Mouse (Mus musculus): ENCODE results near the gene Klc4. TPM values are rescaled to one million over a fixed set of nuclear protein-coding genes. Genes with fewer than 3 reads are reported as not detected.
A peak's percentile ranks its signal among the peaks of the same experiment; 100 is the strongest.

Gene Klc4
- polyA plus RNA-seq, 1 experiment from 2014 or later: 15.8 TPM

- no peaks in the 10 kb centered on the region for H3K27me3 ChIP-seq (replicated peaks; ENCODE audit: control insufficient read depth, insufficient read depth, low read length)
- H3K4me2 ChIP-seq (ENCODE audit: low read depth, low read length): no peak overlapping the region
- peaks cover 95% of the 10 kb centered on the region for H3K36me3 ChIP-seq (ENCODE audit: control insufficient read depth, insufficient read depth, low read length)
- no peak overlapping the region for H3K27ac ChIP-seq (replicated peaks; ENCODE audit: low read depth, low read length)
- H3K9ac ChIP-seq (ENCODE audit: low read depth, low read length): no peak overlapping the region
- ATAC-seq (ENCODE audit: low read depth) (no peak), DNase-seq (ENCODE audit: low spot score) (no peak)
- WGBS: 93% methylated on average over 12 of the region's 12 CpGs
- no peaks in the 10 kb centered on the region for H3K9me3 ChIP-seq (ENCODE audit: control insufficient read depth, low read length)
- no peaks in the 10 kb centered on the region for H3K4me1 ChIP-seq (ENCODE audit: control insufficient read depth, insufficient read depth, low read length)
- no peak overlapping the region for H3K4me3 ChIP-seq (ENCODE audit: low read depth, low read length)
These were observed 16.2 kb upstream of the Klc4 start for GRCm38 (mm10) chr17:46661981-46662380.

GRCm38 (mm10) chr17:46661351-46661750, 15.5 kb upstream of the Klc4 start:
- DNase-seq (ENCODE audit: low spot score) (no peak), ATAC-seq (ENCODE audit: low read depth) (no peak)
- no peaks in the 10 kb centered on the region for H3K9me3 ChIP-seq (ENCODE audit: control insufficient read depth, low read length)
- peaks cover 95% of the 10 kb centered on the region for H3K36me3 ChIP-seq (ENCODE audit: control insufficient read depth, insufficient read depth, low read length)
- no peaks in the 10 kb centered on the region for H3K27me3 ChIP-seq (replicated peaks; ENCODE audit: control insufficient read depth, insufficient read depth, low read length)
- no peak overlapping the region for H3K4me3 ChIP-seq (ENCODE audit: low read depth, low read length)
- no peak overlapping the region for H3K27ac ChIP-seq (replicated peaks; ENCODE audit: low read depth, low read length)
- 92% methylated on average over 9 of the region's 9 CpGs for WGBS
- H3K4me2 ChIP-seq (ENCODE audit: low read depth, low read length): no peak overlapping the region
- H3K4me1 ChIP-seq (ENCODE audit: control insufficient read depth, insufficient read depth, low read length): no peaks in the 10 kb centered on the region
- H3K9ac ChIP-seq (ENCODE audit: low read depth, low read length): no peak overlapping the region

- Histone ChIP-seq H3K27me3 (replicated peaks; ENCODE audit: control insufficient read depth, insufficient read depth, low read length) (no peaks in the 10 kb centered on the region), H3K4me3 (ENCODE audit: low read depth, low read length) (no peak overlapping the region), H3K36me3 (ENCODE audit: control insufficient read depth, insufficient read depth, low read length) (peaks cover 93% of the 10 kb centered on the region), H3K9me3 (ENCODE audit: control insufficient read depth, low read length) (no peaks in the 10 kb centered on the region), H3K9ac (ENCODE audit: low read depth, low read length) (no peak overlapping the region), H3K4me1 (ENCODE audit: control insufficient read depth, insufficient read depth, low read length) (peaks cover 21% of the 10 kb centered on the region), H3K27ac (replicated peaks; ENCODE audit: low read depth, low read length) (no peak overlapping the region), H3K4me2 (ENCODE audit: low read depth, low read length) (no peak overlapping the region)
- no peak for ATAC-seq (ENCODE audit: low read depth)
- 82% methylated on average over 6 of the region's 6 CpGs for WGBS
- no peak for DNase-seq (ENCODE audit: low spot score)
These were observed 10.2 kb upstream of the Klc4 start for GRCm38 (mm10) chr17:46656054-46656453.

GRCm38 (mm10) chr17:46651755-46652547, 6.1 kb upstream of the Klc4 start:
- peaks cover 67% of the 10 kb centered on the region for H3K36me3 ChIP-seq (ENCODE audit: control insufficient read depth, insufficient read depth, low read length)
- 64% methylated on average over 20 of the region's 20 CpGs for WGBS
- H3K9ac ChIP-seq (ENCODE audit: low read depth, low read length): peak overlapping the region; percentile 87
- H3K4me1 ChIP-seq (ENCODE audit: control insufficient read depth, insufficient read depth, low read length): peaks cover 26% of the 10 kb centered on the region
- H3K4me2 ChIP-seq (ENCODE audit: low read depth, low read length): peak overlapping the region; percentile 78
- no peak for DNase-seq (ENCODE audit: low spot score)
- H3K27ac ChIP-seq (replicated peaks; ENCODE audit: low read depth, low read length): no peak overlapping the region
- no peak for ATAC-seq (ENCODE audit: low read depth)
- peak overlapping the region; percentile 84 for H3K4me3 ChIP-seq (ENCODE audit: low read depth, low read length)
- H3K27me3 ChIP-seq (replicated peaks; ENCODE audit: control insufficient read depth, insufficient read depth, low read length): no peaks in the 10 kb centered on the region
- H3K9me3 ChIP-seq (ENCODE audit: control insufficient read depth, low read length): no peaks in the 10 kb centered on the region

GRCm38 (mm10) chr17:46651292-46651691, 5.5 kb upstream of the Klc4 start:
- Histone ChIP-seq H3K4me1 (ENCODE audit: control insufficient read depth, insufficient read depth, low read length) (peaks cover 30% of the 10 kb centered on the region), H3K36me3 (ENCODE audit: control insufficient read depth, insufficient read depth, low read length) (peaks cover 60% of the 10 kb centered on the region), H3K27me3 (replicated peaks; ENCODE audit: control insufficient read depth, insufficient read depth, low read length) (no peaks in the 10 kb centered on the region), H3K4me2 (ENCODE audit: low read depth, low read length) (peak overlapping the region; percentile 78), H3K9ac (ENCODE audit: low read depth, low read length) (peak overlapping the region; percentile 87), H3K4me3 (ENCODE audit: low read depth, low read length) (peak overlapping the region; percentile 84), H3K27ac (replicated peaks; ENCODE audit: low read depth, low read length) (peak overlapping the region; percentile 97), H3K9me3 (ENCODE audit: control insufficient read depth, low read length) (no peaks in the 10 kb centered on the region)
- no peak for DNase-seq (ENCODE audit: low spot score)
- ATAC-seq (ENCODE audit: low read depth): no peak
- 63% methylated on average over 17 of the region's 17 CpGs for WGBS

GRCm38 (mm10) chr17:46650232-46651031, 4.6 kb upstream of the Klc4 start, which contains the start of gene Cul7:
Gene Cul7 (plus strand): TSS chr17:46650337.
- peak within 1 kb of the TSS; percentile 87 for H3K9ac ChIP-seq (ENCODE audit: low read depth, low read length)
- peak; percentile 99 for DNase-seq (ENCODE audit: low spot score)
- ATAC-seq (ENCODE audit: low read depth): peak; percentile 96
- no peaks in the 10 kb centered on the region for H3K27me3 ChIP-seq (replicated peaks; ENCODE audit: control insufficient read depth, insufficient read depth, low read length)
- peak within 1 kb of the TSS; percentile 84 for H3K4me3 ChIP-seq (ENCODE audit: low read depth, low read length)
- H3K27ac ChIP-seq (replicated peaks; ENCODE audit: low read depth, low read length): peak within 1 kb of the TSS; percentile 97
- no peaks in the 10 kb centered on the region for H3K9me3 ChIP-seq (ENCODE audit: control insufficient read depth, low read length)
- peak within 1 kb of the TSS; percentile 78 for H3K4me2 ChIP-seq (ENCODE audit: low read depth, low read length)
- H3K4me1 ChIP-seq (ENCODE audit: control insufficient read depth, insufficient read depth, low read length): peaks cover 30% of the 10 kb centered on the region
- peaks cover 52% of the 10 kb centered on the region for H3K36me3 ChIP-seq (ENCODE audit: control insufficient read depth, insufficient read depth, low read length)
- WGBS: 0% methylated on average over 26 of the region's 58 CpGs

- Histone ChIP-seq H3K9me3 (ENCODE audit: control insufficient read depth, low read length) (no peaks in the 10 kb centered on the region), H3K4me2 (ENCODE audit: low read depth, low read length) (peak overlapping the region; percentile 78), H3K4me1 (ENCODE audit: control insufficient read depth, insufficient read depth, low read length) (peaks cover 33% of the 10 kb centered on the region), H3K9ac (ENCODE audit: low read depth, low read length) (peak overlapping the region; percentile 87), H3K36me3 (ENCODE audit: control insufficient read depth, insufficient read depth, low read length) (peaks cover 47% of the 10 kb centered on the region), H3K4me3 (ENCODE audit: low read depth, low read length) (peak overlapping the region; percentile 84), H3K27me3 (replicated peaks; ENCODE audit: control insufficient read depth, insufficient read depth, low read length) (no peaks in the 10 kb centered on the region), H3K27ac (replicated peaks; ENCODE audit: low read depth, low read length) (peak overlapping the region; percentile 97)
- 34% methylated on average over 15 of the region's 15 CpGs for WGBS
- DNase-seq (ENCODE audit: low spot score) (no peak), ATAC-seq (ENCODE audit: low read depth) (no peak)
These were observed 4.0 kb upstream of the Klc4 start for GRCm38 (mm10) chr17:46649811-46650210.

GRCm38 (mm10) chr17:46648436-46648835, 2.6 kb upstream of the Klc4 start:
- Histone ChIP-seq H3K4me2 (ENCODE audit: low read depth, low read length) (no peak overlapping the region), H3K27me3 (replicated peaks; ENCODE audit: control insufficient read depth, insufficient read depth, low read length) (no peaks in the 10 kb centered on the region), H3K9ac (ENCODE audit: low read depth, low read length) (no peak overlapping the region), H3K4me1 (ENCODE audit: control insufficient read depth, insufficient read depth, low read length) (peaks cover 38% of the 10 kb centered on the region), H3K36me3 (ENCODE audit: control insufficient read depth, insufficient read depth, low read length) (peaks cover 36% of the 10 kb centered on the region), H3K9me3 (ENCODE audit: control insufficient read depth, low read length) (no peaks in the 10 kb centered on the region), H3K27ac (replicated peaks; ENCODE audit: low read depth, low read length) (no peak overlapping the region), H3K4me3 (ENCODE audit: low read depth, low read length) (no peak overlapping the region)
- WGBS: 93% methylated on average over 9 of the region's 9 CpGs
- ATAC-seq (ENCODE audit: low read depth) (no peak), DNase-seq (ENCODE audit: low spot score) (no peak)
